Mouse (Mus musculus) lung, postnatal 0 days (tissue): ENCODE data around the gene Sctr. TPM values are rescaled to one million over a fixed set of nuclear protein-coding genes. Genes with fewer than 3 reads are reported as not detected.

Experiments
- ATAC-seq: fragments of 200-750 bp; cut with Nextera tagmentation; 2 replicates; pipeline ENCODE4 v1.8.0; 2017; ENCODE audit warnings: moderate library complexity
- DNase-seq: peaks from one replicate; pipeline ENCODE4 v3.0.0-alpha.2; 2016; ENCODE audit warnings: low spot score
- H3K27ac ChIP-seq: fragments of 300-500 bp; sonication (generic); 2 replicates; pipeline ENCODE4 v1.5.1; 2014; ENCODE audit warnings: antibody characterized with exemption, mild to moderate bottlenecking, low read length, mixed read lengths
- H3K27me3 ChIP-seq: fragments of 300-500 bp; sonication (generic); replicated peaks from 2 replicates; pipeline ENCODE4 v1.6.1; 2014; ENCODE audit warnings: low read length, mixed read lengths; ENCODE audit not compliant: insufficient read depth
- H3K36me3 ChIP-seq: fragments of 300-500 bp; sonication (generic); 2 replicates; pipeline ENCODE4 v1.6.1; 2014; ENCODE audit warnings: low read length, mixed read lengths; ENCODE audit not compliant: insufficient read depth
- H3K4me1 ChIP-seq: fragments of 300-500 bp; sonication (generic); 2 replicates; pipeline ENCODE4 v1.6.1; 2014; ENCODE audit warnings: antibody characterized with exemption, low read depth, low read length, mixed read lengths; ENCODE audit not compliant: insufficient read depth
- H3K4me2 ChIP-seq: fragments of 300-500 bp; sonication (generic); replicated peaks from 2 replicates; pipeline ENCODE4 v1.6.1; 2014; ENCODE audit warnings: low read depth, mild to moderate bottlenecking, low read length, moderate library complexity, mixed read lengths
- H3K4me3 ChIP-seq: fragments of 300-500 bp; sonication (generic); 2 replicates; pipeline ENCODE4 v1.5.1; 2014; ENCODE audit warnings: low read depth, low read length
- H3K9ac ChIP-seq: fragments of 300-500 bp; sonication (generic); replicated peaks from 2 replicates; pipeline ENCODE4 v1.6.1; 2014; ENCODE audit warnings: low read depth, mild to moderate bottlenecking
- H3K9me3 ChIP-seq: fragments of 300-500 bp; sonication (generic); 2 replicates; pipeline ENCODE4 v1.6.1; 2016; ENCODE audit warnings: low read length, mixed read lengths
- CTCF ChIP-seq: IDR thresholded peaks from 2 replicates; pipeline ENCODE4 v1.5.1; 2016; ENCODE audit warnings: antibody characterized with exemption, mild to moderate bottlenecking
- EP300 ChIP-seq: IDR thresholded peaks from 2 replicates; pipeline ENCODE4 v1.6.1; 2016; ENCODE audit warnings: antibody characterized with exemption, mild to moderate bottlenecking, control low read depth
- WGBS: fragments of 180-500 bp; shearing (Covaris S2); extraction: QIAGEN DNeasy Blood & Tissue Kit; methylation state at CpG from one replicate; pipeline ENCODE4 v1.1.7; 2014; 5-methylcytosine and 5-hydroxymethylcytosine counted together
- polyA plus RNA-seq: library from polyadenylated mRNA; unstranded; fragments of >200 nt; fragmentation: Nextera tagmentation; extraction: Ambion mirVana; gene quantifications from 2 replicates; pipeline ENCODE4 v1.2.1, GENCODE M21; 2015

Gene Sctr
- polyA plus RNA-seq, 1 experiment from 2014 or later, result 0.14 TPM

DNA sequence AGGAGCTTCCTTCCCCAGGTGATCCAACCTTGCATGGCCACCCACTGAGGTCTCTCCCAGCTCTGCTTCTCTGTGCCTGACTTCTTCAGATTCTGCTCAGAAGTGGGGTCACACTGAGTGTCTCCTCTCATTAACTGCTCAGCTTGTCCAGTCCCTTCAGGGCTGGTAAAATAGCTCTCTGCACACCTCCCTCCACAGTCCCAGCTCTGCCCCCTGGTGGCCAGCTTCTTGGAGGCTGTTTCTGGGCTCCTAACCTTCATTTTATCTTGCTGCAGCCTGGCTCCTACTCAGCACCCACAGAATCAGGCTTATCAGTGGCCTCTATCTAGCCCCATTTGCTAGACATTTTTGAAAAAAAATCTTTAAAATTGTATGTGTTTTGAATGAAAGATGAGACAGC lies 6.4 kb downstream of the Sctr start:
- Histone ChIP-seq H3K4me2 (no peak overlapping the region), H3K36me3 (no peaks in the 10 kb centered on the region), H3K27me3 (0 out of 2 replicates have a peak, but pooled peaks cover 3% of the 10 kb centered on the region), H3K4me3 (no peak overlapping the region), H3K9me3 (no peaks in the 10 kb centered on the region), H3K4me1 (no peaks in the 10 kb centered on the region), H3K27ac (no peak overlapping the region), H3K9ac (no peak overlapping the region)
- DNase-seq, result peak; percentile 50
- peak; percentile 47 for ATAC-seq
- peak; percentile 83 for TF ChIP-seq CTCF
- no peak for TF ChIP-seq EP300

DNA sequence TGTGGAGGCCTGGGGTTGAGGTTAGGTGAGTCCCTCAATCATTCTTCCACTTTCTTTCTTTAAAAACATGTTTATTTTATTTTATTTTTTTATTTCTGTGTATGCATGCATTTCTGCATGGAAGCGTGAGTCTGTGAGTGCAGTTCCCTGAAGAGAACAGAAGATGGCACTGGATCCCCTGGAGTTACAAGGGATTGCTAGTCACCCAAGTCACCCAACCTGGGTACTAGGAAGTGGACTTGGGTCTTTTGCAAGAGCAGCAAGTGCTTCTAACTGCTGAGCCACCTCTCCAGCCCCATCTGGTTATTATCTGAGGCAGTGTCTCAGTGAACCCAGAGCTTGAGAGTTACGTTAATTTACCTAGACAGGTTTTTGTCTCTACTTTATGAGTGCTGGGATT lies 9.5 kb downstream of the Sctr start:
- H3K9me3 ChIP-seq, result no peaks in the 10 kb centered on the region
- H3K4me1 ChIP-seq, result no peaks in the 10 kb centered on the region
- no peak overlapping the region for H3K27ac ChIP-seq
- DNase-seq (peak; percentile 41), ATAC-seq (no peak)
- no peak overlapping the region for H3K9ac ChIP-seq
- H3K36me3 ChIP-seq, result no peaks in the 10 kb centered on the region
- no peak overlapping the region for H3K4me3 ChIP-seq
- 78% methylated on average over 2 of the region's 2 CpGs for WGBS
- no peak for TF ChIP-seq EP300
- TF ChIP-seq CTCF, result peak; percentile 59
- H3K4me2 ChIP-seq, result no peak overlapping the region
- no peaks in the 10 kb centered on the region for H3K27me3 ChIP-seq

DNA sequence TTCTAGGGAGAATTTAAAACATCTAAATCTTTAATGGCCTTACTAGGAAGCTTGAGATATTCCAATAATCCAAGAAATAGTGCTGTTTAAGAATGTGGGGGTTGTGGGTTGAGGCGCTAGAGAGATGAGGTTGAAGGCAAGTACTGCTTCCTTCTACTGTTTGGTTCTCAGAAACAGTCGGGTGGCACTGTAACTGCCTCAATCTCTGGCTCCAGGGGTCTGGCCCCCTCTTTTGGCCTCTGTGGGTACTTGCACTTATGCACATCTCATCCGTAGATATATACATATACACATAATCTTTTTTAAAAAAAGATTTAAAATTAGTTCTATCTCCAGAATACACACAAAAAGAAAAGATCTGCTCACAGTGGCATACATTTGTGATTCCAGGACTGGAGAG lies 12.2 kb downstream of the Sctr start:
- DNase-seq, result no peak
- WGBS, result 68% methylated on average over 3 of the region's 3 CpGs

DNA sequence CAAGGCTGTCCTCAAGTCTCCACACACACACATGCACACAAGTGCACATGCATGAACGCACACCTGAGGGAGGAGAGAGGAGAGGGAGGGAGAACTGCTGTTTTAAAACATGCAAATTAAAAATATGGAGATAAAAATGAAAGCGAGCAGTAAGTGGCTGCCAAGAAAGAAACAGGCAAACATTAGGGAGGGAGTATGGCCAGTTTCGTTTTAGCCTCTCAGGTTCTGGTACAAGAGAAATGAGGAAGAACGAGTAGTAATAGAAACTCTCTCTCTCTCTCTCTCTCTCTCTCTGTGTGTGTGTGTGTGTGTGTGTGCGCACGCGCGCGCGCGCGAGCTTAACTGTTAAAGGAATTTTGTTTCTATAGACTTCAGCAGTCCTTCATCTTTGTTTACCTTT lies 12.7 kb downstream of the Sctr start:
- no peak overlapping the region for H3K4me2 ChIP-seq
- no peaks in the 10 kb centered on the region for H3K27me3 ChIP-seq
- no peak overlapping the region for H3K9ac ChIP-seq
- H3K4me1 ChIP-seq, result no peaks in the 10 kb centered on the region
- no peak for ATAC-seq
- no peaks in the 10 kb centered on the region for H3K9me3 ChIP-seq
- TF ChIP-seq EP300 (no peak), CTCF (no peak)
- 78% methylated on average over 12 of the region's 12 CpGs for WGBS
- DNase-seq, result no peak
- no peak overlapping the region for H3K4me3 ChIP-seq
- no peak overlapping the region for H3K27ac ChIP-seq
- H3K36me3 ChIP-seq, result no peaks in the 10 kb centered on the region

More for the DNA sequence above, 12.2 kb downstream of the Sctr start:
- TF ChIP-seq CTCF (no peak), EP300 (no peak)
- Histone ChIP-seq H3K4me1 (no peaks in the 10 kb centered on the region), H3K9ac (no peak overlapping the region), H3K27me3 (no peaks in the 10 kb centered on the region), H3K4me2 (no peak overlapping the region), H3K4me3 (no peak overlapping the region), H3K9me3 (no peaks in the 10 kb centered on the region), H3K27ac (no peak overlapping the region), H3K36me3 (no peaks in the 10 kb centered on the region)
- no peak for ATAC-seq

DNA sequence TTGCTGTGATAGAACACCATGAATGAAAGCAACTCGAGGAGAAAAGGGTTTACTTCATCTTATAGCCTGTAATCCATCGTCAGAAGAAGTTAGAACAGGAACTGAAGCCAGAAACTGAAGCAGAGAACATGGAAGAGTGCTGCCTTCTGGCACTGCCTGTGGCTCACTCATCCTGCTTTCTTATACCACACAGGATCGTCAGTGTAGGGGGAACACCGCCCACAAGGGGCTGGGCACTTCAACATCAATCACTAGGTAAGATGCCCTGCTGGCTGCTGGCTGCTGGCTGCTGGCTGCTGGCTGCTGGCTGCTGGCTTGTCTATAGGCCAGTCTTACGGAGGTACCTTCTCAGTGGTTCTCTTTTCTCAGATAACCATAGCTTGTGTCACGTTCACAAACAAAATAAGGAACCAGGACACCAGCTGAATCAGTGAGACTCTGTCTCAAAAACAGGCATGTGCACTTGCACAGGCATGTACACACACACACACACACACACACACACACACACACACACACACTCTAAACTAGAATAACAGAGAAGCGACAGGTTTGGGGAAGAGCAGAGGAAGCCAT lies 13.7 kb downstream of the Sctr start:
- WGBS, result 57% methylated on average over 7 of the region's 7 CpGs
- H3K4me3 ChIP-seq, result no peak overlapping the region
- H3K27ac ChIP-seq, result no peak overlapping the region
- DNase-seq (no peak), ATAC-seq (no peak)
- no peaks in the 10 kb centered on the region for H3K27me3 ChIP-seq
- no peaks in the 10 kb centered on the region for H3K4me1 ChIP-seq
- no peak for TF ChIP-seq CTCF
- TF ChIP-seq EP300, result no peak
- no peaks in the 10 kb centered on the region for H3K36me3 ChIP-seq
- no peak overlapping the region for H3K4me2 ChIP-seq
- H3K9me3 ChIP-seq, result no peaks in the 10 kb centered on the region
- no peak overlapping the region for H3K9ac ChIP-seq

DNA sequence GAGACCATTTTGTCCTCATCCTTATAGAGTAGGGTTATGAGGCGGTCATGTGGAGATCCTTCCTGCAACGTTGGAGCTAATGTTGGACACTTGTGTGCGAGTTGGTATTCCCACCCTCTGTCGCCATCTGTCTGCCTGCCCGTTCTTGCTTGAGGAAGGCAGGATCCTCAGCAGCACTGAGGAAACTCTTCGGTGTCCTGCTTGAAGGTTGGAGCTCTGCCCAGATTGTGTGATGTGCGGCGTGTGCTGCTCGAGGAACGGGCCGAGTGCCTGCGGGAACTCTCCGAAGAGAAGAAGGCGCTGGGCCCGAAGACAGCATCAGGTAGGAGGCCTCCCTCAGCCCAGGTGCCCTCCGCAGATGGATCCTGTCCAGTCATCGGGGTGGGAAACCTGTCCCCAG lies 15.3 kb downstream of the Sctr start:
- Histone ChIP-seq H3K4me1 (no peaks in the 10 kb centered on the region), H3K9me3 (no peaks in the 10 kb centered on the region), H3K9ac (no peak overlapping the region), H3K4me3 (no peak overlapping the region), H3K27ac (no peak overlapping the region), H3K27me3 (no peaks in the 10 kb centered on the region), H3K4me2 (no peak overlapping the region), H3K36me3 (no peaks in the 10 kb centered on the region)
- ATAC-seq, result no peak
- DNase-seq, result no peak
- TF ChIP-seq CTCF, result no peak
- TF ChIP-seq EP300, result no peak
- WGBS, result 80% methylated on average over 17 of the region's 17 CpGs
